Mouse (Mus musculus) heart, postnatal 0 days (tissue): ENCODE measurements around the gene F2r.

Experiments
- CTCF ChIP-seq: IDR thresholded peaks from 2 replicates; pipeline ENCODE4 v1.5.1; 2016; ENCODE audit warnings: antibody characterized with exemption, control low read depth, low read depth
- EP300 ChIP-seq: IDR thresholded peaks from 2 replicates; pipeline ENCODE4 v1.6.1; 2016; ENCODE audit warnings: antibody characterized with exemption, low read depth

GRCm38 (mm10) chr13:95587628-95588027 lies 30.7 kb downstream of the F2r start:
- TF ChIP-seq CTCF (no peak), EP300 (no peak)
